Mouse (Mus musculus) thymus, postnatal 14 days (tissue): ENCODE measurements at regions not wholly inside any gene's neighbourhood (a gene's known extent, or its start where the extent isn't known, plus 50 kb on each side); places are given as distances from the start of the nearest gene placed in this dataset.

Source experiments
- DNase-seq: peaks from one replicate; pipeline ENCODE4 v3.0.0; 2021

DNA sequence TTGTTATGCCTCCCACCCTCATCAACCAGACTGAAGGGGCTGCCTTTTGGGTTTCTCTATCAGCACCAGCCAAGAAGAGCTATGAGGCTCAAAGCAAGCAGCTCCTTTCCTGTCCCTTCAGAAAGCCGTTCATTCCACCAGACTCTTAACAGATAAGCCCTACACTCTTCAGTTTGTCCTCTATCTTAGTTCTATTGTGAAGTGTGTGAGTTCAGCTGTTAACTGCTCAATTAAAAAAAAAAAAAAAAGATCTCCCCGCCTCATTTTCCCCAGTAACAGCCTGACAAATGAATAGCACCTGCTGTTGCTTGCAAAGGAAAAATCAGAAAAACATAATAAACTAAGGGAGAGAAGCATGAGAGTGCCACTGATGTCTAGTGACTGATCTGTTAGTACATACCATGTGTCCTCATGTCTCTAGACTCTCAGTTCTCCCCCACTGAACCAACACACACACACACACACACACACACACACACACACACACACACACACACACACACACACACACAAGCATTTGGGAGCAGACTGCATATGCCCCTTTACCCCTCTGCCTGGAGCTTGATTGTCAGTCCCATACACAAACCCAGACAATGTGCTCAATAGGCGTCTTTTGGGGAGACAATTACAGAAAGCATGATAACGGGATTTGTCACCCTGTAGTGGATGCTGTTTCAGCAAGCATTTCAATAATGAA, 448.4 kb upstream of the Fam92a start:
- no peak for DNase-seq

DNA sequence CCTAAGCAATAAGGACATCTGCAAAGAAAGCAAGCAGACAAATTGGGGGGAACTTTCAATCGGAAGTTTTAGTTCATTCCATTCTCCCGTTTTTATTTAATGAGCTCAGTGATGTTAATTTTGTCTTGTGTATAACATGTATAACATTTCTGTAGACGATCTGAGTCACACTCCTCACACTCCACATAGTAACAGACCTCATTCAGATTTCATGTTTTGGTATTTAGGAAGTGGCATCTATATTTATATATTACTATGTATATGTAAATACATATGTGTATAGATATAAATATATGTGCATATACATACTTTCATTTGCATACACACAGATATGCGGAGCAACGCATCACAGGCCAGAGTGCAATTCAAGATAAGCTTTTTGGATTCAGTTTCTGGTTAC, 444.9 kb upstream of the Fam92a start:
- no peak for DNase-seq

DNA sequence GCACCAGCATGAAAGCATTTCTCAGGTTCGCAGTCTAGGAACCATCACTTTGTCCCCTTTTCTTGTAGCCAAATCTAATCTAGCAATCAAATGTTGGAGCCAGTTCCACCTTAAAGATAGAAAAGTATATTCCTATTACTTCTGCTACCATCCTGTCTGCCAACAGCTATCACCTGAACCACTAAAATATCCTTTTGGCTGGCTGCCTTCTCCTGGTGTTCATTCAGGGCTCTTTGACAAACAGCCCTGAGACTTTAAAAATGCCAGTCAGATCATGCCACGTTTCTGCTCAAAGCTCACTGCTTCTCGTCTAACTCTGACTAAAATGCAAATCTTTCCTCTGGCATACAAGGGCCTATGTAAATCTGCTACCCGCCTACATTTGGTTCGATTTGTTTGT, 439.7 kb upstream of the Fam92a start:
- DNase-seq = no peak

DNA sequence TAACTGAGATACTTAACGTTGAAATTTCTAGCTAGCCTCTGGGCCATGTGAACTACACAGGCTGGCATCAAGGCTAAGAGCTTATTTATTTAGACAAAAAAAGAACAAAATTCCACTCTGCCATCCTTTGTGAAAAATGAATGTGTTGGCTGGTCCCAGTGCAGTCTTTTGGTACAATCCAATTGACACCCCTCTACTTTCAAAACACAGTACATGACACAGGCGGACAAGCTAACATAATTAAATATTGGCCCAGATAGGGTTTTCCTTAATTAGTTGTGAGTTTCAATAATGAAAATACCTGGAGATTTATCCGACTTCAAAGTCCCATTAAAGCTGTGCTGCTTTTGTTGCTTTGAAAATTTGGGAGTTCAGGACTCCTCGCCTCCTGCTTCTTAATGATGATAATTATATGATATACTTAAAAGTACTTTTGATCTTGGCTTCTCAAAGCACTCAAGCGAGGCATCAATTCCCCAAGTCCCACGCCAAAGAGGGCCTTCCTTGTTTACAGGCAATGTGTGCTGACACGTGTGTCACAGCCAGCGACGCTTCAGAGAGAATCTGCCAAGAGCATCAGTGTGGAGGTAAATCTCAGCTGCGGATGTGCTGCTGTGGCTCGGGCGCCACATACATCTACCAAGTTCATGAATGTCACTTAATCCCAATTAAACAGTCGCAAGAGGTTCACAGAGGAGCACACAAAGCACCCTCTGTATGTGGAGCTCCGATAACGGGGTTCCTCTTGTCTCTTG, 429.5 kb upstream of the Fam92a start:
- DNase-seq = no peak

DNA sequence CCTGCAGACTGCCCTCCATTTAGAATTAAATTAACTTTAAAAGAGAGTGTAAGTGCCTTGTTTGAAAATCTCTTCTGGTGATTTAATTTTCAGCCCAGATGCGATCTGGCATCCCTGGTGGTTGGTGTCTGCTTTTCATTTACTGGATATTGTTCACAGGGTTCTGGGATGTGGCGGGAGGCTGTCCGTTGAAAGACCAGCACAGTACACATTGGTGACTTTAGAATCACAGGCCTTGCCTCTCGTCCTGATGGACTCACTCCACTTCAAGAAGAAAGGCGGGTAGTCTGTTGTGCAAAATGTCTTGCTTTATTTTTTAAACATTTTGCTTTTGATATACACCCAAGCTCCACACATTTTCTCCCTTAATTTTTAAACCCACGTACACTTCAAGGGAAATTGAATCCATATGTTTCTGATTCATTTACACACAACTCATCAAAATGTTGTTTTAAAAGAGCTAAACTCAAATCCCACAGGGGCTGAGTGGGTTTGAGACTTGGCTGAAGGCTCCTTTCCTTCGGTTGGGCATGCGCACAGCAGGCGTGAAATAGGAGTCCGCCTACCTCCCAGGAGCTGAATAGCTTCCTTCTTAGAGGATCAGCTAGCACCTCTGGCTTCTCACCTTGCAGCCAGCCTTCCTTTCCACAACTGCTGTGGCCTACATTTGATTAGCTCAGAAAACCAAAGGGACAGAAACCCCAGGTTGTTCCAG, 424.1 kb upstream of the Fam92a start:
- no peak for DNase-seq

DNA sequence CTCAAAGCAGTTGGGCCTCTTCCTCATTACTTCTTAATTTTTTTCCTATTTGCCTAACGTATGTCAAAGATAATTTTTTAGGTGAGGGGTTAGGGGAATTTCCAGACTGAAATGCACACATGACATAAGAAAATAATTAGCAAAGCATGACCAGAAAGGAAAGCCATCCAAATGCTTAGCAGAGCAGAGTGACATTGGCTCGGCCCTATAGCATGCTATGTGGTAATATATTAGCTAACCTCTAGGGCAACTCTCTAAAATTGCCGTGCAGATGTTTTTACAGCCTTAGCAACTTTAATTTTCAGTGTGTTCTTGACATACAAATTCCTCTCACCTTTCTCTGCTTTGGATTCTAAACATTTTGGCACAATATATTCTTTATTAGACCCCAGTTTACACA, 421.2 kb upstream of the Fam92a start:
- no peak for DNase-seq

DNA sequence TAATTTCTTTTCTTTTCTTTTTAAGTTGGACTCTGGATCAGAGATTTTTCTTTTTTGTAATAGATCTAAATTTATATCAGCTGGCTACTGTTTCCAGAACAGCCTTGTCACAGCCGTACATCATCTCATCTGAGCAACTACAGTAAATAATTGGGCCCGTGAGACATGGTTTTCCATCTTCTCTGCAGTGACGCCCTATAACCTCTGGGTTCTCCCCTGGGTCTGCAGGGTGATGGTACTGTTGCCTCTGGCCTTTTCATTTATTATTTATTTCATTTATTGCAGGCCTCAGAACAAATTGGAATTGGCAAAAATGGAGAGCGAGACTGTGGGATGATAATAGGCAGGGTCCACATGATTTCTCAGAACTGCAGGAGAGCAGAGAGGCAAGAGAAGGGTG, 406.3 kb upstream of the Fam92a start:
- DNase-seq = no peak

DNA sequence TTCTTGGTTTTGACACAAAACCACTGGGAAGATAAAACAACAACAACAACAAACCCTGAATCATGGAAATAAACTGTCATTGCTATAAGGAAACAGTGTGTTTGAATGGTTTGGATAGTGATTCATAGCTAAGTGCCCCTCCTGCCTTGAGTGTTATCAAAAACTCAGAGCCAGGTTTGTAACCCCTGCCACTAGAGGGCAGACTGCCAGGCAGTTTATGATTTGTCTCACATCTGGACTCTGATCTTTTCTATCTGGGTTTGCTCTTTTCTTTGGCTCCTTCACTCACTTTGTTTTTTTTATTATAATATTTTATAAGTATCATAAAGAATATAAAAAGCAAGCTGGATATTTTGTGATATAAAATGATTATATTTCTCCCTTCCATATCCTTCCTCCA, 400.1 kb upstream of the Fam92a start:
- no peak for DNase-seq

DNA sequence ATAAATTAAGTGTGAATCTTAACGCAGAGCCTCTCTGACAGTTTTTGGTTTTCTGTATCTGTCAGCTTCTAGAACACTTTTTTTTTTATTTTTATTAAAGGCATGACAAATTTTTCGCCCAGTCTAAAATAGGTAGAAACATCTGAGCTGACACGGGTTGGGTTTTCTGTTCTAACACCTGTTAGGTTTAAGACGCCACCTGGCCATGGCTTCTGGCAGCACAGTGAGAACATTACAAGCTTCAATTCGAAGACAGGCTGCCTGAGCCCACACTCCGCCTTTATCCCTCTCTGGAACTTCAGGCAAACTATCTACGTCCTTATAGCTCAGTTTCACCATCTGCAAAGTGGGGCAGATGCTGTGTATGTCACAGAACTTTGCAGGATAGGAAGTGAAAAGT, 398.9 kb upstream of the Fam92a start:
- DNase-seq = no peak

DNA sequence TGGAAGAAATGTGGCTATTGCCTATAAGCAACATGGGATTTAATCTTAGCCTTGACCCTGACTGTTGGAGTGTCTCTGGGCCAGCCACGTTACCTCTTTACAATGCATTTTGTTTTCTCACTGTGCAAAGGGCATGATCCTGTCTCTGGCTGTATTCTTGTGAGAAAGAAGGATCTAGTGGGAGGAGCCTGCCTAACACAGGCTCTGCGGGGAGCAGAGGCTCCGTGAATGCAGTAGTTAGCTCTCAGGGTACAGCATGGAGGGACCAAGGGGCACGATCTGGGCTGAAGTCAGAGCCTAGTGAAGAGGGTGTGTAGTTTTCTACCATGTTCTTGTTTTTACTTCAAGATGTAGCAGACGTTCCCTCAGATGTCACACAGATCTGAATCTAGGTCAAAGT, 395.8 kb upstream of the Fam92a start:
- DNase-seq = no peak

DNA sequence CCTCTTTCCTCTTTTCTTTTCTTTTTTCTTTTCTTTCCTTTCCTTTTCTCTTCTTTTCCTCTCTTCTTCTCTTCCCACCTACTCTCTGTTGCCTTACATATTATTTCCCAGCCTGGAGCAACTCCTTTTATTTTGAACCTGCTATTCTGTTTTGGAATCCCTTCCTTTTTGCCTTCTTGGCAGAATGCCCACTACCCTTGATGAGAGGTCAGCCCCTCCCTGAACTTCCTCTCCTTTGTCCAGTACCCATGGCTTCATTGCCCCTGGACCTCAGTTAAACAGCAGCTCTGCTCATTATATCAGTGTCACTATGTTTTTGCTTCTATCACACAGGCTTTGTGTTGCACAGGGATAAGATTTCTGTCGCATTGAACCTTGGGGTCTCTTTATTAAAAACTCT, 391.2 kb upstream of the Fam92a start:
- no peak for DNase-seq

DNA sequence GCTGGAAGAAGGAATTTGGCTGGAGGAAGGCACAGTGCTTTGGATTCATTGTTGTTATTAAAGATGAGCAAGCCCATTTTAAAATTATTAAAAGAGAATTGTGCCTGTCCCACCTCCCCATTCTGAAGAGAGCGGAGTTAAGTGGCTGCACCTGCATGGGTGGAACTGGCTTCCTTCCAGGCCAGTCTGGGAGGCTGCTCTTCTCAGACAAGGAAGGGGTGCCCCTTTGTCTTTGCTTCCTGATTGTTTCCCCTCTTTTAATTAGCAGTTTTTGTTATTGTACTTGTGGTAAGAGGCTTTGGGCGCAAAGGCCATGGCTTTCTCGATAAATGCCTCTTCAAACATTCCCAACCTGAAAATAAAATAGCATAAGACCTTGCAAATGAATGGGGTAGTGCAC, 388.7 kb upstream of the Fam92a start:
- no peak for DNase-seq

DNA sequence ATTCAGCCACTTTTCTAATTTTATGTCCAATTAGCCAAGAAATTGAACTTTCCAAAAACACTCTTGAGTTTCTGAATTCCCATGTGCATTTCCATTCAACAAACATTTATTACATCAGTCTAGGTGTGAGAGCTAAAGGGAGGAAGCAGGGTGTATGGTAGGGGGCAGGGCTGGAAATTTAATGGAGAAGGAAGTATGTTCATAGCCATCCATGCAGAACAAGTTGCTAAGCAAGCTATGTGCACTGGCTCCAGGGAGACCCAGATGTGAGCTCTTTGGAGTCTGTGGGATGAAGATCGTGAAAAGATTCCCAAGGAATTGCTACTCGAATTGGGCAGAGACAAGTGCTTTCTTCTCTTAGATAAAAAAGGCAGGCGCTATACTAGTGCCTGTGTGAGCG, 388.2 kb upstream of the Fam92a start:
- DNase-seq = no peak

DNA sequence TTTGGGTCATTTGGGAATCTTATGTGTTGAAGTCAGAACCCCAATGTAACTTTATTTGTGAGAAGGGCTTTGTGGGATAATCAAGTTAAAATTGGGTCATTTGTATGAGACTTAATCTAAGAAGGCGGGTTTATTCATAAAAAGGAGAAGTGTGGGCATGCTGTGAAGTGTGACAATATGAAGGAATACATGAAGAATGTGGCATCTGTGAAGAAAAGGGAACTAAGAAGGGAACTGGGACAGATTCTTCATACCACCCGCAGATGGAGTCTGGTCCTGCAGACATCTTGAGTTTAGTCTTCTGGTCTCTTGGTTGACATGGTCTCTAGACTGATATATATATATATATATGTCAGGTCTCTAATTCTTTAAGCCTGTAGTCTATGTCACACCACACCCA, 385.3 kb upstream of the Fam92a start:
- DNase-seq = no peak

DNA sequence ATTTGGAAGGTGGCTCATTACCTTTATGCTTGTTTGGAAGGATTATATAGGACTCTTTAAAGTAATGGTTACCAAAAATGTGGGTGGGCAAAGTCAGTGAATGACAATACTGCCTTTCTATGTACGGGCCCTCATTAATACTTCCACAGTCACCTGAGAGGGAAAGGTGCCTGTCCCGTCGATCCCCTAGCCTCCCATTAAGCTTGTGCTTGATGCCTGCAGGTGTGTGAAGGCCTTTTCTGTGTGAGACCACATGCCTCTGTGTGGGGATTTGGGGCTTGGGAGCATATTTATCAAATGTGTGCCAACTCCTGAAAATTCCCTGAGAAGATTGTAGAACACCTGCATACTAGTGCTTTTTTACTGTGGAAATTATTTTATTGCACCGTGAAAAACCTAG, 377.4 kb upstream of the Fam92a start:
- DNase-seq = no peak

DNA sequence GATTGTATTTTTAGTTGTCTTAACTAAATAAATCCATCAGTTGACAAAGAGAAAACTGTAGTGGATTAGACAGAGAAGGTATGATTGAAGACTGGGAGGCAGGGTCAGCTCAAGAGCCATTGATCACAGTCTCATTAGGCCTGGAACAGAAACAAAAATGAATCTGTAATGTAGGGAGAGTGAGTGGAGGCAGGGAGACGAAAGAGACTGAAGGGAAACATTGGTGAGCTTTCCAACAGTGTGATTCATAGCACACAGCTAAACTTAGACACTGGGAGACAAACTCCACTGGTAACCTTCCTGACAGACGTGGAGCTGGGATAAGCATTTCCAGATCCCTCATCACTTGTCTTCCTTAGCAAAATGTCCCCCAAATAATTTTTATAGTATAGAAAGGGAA, 372.1 kb upstream of the Fam92a start:
- no peak for DNase-seq

DNA sequence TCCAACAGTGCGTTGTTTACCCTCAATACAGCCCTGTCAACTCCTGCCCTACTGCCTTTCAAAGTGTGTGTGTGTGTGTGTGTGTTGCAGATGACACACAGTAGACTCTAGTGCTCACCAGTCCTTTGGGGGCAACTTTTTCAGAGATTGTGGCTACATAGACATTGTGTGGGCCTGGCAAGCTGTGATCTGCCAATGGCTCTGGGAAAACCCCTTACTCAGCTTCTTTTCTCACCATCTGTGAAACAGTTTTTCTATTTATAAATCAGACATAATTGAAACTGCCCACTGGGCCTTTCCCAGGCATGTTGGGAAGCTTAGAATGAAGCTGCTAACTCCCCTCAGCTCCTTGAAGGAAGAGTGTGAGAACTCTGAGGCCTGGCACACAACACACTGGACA, 369.7 kb upstream of the Fam92a start:
- no peak for DNase-seq

DNA sequence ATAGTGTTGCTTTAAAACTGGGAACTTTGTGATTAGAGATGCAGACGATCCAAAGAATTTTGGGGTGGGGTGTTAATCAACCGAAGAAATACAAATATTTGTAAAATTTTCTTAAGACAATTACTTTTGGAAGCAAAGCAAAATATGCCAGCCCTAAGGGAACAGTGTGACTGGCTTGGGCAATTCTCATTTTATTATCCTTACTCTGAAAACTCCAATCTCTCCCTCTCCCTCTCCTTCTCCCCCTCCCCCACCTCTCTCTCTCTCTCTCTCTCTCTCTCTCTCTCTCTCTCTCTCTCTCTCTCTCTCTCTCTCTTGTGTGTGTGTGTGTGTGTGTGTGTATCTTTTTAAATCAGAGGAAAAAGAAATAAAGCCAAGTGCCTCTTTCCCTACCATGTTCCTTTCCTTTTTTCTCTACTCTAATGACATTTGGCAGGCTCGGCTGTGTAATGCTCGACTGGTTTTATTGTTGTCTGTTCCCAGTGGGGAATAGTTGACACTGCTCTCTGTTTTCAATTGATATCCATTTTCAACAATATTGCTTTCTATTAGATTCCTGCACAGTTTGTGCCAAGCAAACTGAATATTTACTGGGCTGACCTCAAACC, 367.5 kb upstream of the Fam92a start:
- DNase-seq = no peak

DNA sequence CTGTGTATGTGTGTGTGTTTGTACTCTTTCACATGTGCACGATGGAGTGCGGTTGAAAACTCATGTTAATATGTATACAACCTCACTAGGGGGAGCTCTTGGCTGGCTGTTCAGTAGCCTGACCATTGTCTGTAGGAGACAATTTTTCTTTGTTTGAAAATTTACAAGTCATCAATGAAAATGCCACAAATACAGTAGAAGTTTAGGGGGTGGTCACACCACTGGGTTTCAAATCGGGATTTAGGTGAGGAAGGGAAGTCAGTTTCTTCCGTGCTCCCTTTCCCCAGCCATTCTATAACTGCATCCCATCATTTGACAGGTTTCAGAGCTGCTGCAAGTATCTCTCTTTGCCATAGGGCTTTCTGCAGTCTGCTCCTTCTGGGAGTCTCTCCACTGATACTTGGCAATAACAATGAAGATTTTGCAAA, 366.9 kb upstream of the Fam92a start:
- DNase-seq = no peak

DNA sequence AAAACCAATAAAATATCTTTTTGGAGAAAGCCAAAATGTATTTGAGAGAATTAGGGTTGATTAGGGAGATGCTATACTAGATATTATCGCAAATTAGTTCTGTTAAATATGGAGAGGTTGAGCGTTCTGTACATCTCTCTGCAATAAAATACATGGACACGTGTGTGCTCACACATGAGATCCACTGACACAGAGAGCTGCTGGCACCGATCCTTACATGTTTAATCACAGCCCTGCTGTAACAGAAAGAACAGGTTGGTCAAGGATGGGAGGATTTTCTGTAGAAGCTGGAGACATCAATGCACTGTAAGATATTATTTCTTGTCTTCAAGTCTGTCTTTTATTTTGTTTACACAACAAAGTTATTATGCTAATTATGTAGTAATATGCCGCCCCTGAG, 366.2 kb upstream of the Fam92a start:
- no peak for DNase-seq

DNA sequence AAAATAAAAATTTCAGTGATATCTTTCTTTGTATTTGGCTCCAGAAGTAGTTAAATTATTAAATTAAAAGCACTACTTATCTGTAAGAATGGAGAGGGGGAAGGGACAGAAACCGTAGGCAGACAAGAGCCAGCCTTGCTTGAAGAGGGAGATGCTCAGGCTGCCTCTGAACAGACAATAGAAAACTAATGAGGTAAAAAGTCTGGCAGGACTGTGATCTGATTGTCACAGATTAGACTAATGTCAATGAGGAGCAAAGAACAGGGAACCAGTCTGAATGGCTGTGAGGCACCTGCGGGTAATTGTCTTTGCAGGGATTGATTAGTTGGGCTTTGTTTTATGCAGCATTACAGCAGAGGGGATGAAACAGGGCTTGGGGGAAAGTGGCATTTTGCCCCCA, 362.3 kb upstream of the Fam92a start:
- DNase-seq = no peak

DNA sequence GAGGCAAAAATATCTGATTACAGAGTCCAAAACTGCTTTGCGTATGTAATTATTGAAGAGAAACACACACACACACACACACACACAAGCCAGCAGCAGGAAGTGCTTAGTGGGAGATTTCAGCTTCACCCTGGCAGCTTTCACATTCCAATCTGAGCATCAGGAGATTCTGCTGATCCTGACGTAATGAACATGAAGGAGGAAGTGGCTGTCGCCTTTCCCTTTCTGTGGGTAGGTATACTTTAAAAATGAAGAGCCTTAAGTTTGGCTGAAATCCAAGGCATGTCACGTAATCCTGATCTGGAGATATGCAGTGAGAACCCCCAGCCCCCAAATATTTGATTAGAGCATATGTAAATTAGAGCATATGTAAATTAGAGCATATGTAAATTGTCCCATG, 361.1 kb upstream of the Fam92a start:
- DNase-seq = no peak

DNA sequence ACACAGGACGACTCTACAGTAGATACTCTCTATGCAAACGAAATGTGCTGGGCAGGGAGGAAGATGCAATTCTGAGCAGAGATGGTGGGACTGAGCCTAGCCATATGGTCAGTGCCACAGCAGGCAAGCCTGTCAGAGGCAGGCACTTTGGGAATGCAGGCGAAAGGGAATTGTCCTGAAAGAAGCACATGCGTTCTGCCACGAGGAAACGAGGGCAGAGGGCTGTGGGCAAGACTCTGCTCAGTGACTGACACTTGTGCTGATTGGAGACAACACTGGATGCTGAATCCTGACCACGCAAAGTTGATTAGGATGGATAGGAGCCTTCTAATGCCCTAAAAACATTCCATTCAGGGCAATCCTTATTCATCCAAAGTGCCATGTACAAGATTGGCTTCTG, 350.5 kb upstream of the Fam92a start:
- DNase-seq = no peak

DNA sequence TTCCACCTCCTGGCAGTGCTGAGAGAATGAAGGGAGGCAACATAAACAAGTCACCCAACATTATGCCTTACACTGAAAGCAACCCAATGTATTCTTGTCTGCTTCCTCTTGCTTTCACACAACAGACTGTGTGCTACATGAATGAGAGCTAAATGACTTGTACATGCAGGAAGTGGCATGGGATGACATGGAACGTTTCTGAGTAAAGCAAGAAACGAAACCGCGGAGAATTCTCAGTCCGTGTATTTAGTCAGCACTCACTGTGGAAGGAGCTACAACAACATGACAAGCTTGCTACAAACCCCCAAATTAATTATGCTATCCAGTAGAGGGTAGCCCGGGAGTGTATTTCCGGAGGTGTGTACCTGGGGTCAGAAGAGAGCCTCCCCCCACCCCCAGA, 349.4 kb upstream of the Fam92a start:
- DNase-seq = no peak
